Mouse (Mus musculus) cerebellum, adult 8-10 months (tissue): Measurements from ENCODE around the gene Ccdc32.
"Not testable (repeated sequence)": the region's sequence is repeated elsewhere in the genome, so short reads cannot be mapped to it uniquely, and the experiment has no call there.

Experiments used
- DNase-seq: peaks from one replicate; pipeline ENCODE4 v3.0.0; 2022

The Ccdc32 gene

GRCm38 (mm10) chr2:119028941-119029551 is at the start of gene Ccdc32:
Ccdc32 (minus strand) TSS chr2:119029393.
- DNase-seq = peak; percentile 92

- no peak for DNase-seq
These were observed 43.2 kb upstream of the Ccdc32 start for GRCm38 (mm10) chr2:119072397-119072796.

- no peak for DNase-seq
These were observed 30.9 kb upstream of the Ccdc32 start for GRCm38 (mm10) chr2:119060139-119060538.

GRCm38 (mm10) chr2:119050132-119050650 is 21.0 kb upstream of the Ccdc32 start:
- DNase-seq = no peak

- no peak for DNase-seq
These were observed 18.7 kb upstream of the Ccdc32 start for GRCm38 (mm10) chr2:119047849-119048248.

DNA sequence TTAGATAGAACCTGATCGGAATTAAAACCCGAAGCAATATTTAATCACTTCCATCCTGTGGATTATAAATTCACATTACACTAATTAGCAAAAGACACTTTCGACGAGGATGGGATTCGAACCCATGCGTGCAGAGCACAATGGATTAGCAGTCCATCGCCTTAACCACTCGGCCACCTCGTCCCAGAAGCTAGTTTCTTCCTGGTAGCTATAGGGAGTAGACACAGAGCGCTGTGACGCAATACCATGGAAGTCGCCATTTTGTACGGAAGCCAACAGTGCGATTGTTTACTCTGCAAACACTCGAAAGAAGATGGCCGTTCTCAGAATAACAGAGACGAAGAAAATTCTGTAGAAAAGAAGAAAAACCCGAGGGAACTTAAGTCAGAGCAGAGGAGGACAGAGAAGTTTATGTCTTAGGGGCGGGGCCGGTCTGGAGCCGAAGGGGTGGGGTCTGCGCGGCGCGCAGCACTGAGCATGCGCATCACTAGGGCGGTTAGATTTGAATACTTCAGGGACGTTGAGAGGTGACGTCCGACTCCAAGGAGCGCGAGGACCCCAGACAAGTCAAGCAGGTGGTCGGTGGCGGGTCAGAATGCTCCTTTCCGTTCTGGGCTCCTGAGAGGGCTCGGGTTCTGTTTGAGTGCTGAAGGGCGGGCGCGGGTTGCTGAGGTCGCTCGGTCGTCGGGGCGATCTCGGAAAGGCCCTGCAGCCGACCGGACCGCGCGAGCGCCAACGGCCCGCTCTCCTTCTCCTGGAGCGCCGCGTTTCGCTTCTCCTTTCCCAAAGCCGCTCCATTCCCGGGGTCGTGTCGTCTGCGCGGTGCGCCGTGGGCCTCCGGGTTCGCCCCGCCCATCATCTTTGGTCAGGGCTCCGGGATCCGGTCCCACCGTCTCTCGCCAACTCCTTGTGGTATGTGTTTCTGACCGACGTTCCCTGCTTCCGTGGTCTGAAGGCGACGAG is 17.7 kb upstream of the Ccdc32 start, which contains the start of gene Knl1:
Gene Knl1 (plus strand): TSS at position 471 of the 963 bp plus-strand sequence.
- peak; percentile 98 for DNase-seq

DNA sequence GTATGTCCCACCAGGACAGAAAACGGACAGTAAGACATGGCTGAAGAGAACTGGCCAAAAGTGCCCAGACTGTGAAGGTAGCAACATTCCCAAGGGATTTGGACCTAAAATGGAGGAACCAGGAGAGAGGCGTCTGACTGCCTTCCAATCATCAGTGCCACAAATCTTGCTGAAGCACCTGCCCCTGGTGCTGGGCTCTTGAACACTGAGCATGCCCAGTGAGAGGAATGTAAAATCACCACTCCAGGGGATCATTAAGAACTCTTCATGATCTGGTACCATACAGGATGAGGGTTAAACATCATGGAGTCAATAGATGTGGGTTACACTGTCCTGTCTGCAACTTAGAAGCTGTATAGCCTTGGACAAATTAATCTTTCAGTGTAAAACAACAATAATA is 16.0 kb upstream of the Ccdc32 start:
- DNase-seq = no peak

- DNase-seq = no peak
These were observed 11.7 kb upstream of the Ccdc32 start for GRCm38 (mm10) chr2:119040882-119041281.

DNA sequence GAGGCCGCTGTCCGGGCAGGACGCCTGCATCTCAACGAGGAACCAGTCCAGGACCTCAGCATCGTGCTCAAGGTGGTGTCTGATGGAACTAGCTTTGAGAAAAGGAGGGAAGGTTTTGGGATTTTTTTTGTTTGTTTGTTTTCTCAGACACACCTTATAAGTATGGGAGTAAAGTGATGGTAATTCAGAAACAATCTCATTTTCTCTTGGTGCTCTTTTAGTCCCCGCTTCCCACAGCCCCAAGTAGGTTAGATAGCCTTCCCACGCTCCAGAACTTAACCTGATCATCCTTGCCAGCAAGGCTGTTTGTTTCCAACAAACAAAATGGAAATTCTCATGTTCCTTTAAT is 6.2 kb upstream of the Ccdc32 start:
- no peak for DNase-seq

- DNase-seq = peak; percentile 88
These were observed 5.6 kb upstream of the Ccdc32 start, which contains the start of gene Rpusd2 for GRCm38 (mm10) chr2:119034656-119035396. Rpusd2 (plus strand) TSS chr2:119034790.

DNA sequence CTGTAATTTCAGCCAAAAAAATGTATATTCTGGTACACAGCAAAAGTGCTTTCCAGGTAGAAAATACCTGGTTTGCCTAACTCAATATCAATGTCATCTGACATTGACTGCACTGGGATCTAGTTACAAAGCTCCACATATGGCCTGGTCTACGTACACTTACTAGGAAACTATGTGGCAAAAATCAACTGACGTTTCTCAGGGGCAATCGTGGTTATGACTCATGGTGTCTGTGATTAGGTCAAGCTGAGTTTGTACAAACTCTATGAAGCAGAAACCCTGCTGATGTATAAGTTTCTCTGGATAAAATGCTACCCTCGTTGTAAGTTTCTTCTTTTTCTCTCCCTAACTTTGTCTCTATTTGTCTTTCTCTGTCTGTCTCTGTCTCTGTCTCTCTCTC is 3.0 kb upstream of the Ccdc32 start:
- no peak for DNase-seq

DNA sequence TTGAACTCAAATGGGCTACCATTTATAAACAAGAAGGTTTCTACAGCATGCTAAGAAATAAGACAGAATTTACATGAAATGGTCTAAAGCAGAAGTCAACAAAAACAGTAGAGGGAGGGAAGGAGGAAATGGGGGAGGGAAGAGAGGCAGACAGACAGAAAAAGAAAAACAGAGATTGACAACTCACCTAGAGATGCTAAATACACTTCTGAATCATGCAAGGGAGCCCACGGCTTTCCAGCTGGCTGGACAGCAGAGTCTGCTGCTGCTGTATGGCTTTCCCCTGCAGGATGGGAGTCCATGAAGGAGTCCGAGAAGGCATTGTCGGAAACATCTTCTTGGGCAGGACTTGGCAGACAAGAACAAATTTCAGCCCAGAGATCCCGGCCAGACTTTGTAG is 2.2 kb downstream of the Ccdc32 start:
- no peak for DNase-seq

GRCm38 (mm10) chr2:119025239-119025616 is 4.0 kb downstream of the Ccdc32 start:
- no peak for DNase-seq

GRCm38 (mm10) chr2:119024536-119025238 is 4.5 kb downstream of the Ccdc32 start:
- DNase-seq = no peak

DNA sequence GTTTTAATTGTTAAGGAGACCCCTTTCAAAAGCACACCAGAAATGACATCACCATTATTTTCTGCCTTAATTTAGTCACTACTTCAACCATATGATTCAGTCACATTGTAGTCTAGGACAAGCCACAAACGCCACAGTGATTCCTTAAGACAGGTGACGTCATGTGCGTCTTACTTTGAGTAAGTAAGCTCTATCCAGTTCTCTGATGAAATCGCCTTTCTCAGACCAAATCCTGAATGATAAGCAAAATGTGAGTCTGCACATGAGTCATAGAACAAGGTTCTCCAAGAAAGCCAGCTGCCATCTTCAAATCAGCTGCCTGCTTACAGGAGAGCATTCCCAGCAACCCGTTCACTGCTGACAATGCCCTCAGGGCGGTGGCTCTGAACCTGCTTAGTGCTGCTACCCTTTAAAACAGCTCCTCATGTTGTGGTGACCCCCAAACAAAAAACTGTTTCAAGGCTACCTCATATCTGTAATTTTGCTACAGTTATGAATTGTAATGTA is 6.0 kb downstream of the Ccdc32 start:
- no peak for DNase-seq

DNA sequence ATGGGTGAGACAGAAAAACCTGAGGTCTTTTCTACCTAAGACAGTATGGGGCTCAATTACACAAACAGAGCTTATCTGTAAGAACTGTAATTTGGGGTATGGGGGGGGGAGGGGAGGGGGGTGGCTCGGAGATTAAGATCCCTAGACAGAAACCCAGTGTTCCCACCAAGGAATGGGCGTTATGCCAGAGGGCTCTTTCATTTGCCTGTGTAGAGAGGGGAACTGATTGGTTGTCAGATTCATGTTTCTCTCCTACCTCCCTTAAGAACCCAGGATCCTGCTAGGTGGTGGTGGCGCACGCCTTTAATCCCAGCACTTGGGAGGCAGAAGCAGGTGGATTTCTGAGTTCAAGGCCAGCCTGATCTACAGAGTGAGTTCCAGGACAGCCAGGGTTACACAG is 9.7 kb downstream of the Ccdc32 start:
- no peak for DNase-seq

DNA sequence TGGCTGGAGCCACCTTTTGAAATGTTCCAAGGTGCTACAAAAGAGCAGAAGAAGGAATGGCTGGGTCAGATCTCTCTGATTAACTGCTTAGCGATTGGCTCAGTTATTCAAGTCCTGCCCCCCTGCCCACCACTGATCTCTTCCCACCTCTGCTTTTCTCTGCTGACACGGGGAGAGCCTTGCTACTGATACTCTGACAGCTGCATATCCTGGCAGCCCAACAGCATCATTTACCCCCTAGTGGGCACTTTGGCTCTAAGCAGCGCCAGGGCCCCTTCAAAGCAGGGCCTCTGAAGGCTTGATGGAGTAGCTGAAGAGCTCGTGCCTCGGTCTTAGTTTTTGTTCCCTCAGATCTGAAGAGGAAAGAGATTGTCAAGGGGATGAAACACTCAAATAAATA is 10.1 kb downstream of the Ccdc32 start:
- no peak for DNase-seq

DNA sequence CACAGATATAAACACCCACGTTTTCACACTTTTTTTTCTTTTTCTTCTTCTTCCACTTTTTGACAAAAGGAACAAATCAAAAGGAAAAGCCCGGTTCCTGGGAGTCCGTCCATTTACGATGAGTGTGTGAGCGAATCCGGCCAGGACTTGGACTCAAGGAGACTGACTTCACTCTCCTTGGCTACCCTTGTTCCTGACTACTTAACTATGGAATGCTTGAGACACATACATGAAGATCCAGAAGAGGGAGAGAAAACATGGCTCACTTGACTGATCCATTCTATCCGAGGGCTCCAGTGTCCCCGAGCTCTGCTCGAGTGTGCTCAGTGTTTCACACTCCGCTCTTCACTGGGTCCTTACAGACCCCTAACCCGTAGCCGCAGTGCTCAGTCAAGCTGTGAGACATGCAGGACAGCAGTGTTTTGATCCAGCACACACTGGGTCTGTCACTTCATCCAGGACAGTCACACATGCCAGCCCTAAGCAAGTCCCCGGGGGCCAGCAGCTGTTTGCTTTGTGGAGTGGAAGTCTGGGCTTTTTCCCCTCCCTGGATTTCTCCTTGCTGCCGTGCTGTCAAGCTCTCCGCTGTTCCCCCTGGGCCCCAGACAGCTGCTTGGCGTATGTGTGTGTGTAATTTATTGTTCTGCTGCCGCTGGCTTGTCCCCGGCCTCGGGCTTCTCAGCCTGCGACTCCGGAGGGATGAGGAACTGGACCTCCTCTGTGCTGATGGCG is 10.6 kb downstream of the Ccdc32 start:
- no peak for DNase-seq

DNA sequence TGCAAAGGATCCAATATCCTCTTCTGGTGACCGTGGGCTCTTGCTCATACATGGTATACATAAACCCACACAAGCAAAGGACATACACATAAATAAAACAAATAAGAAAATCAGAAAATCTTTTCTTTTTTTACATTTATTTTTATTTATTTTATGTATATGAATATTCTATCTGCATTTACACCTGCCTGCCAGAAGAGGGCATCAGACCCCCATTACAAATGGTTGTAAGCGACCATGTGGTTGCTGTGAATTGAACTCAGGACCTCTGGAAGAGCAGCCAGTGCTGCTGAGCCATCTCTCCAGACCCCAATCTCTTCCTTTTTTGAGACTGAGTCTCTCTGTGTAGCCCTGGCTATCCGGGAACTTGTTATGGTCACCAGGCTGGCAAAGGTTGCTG is 11.5 kb downstream of the Ccdc32 start:
- no peak for DNase-seq

GRCm38 (mm10) chr2:119016312-119016711 is 12.9 kb downstream of the Ccdc32 start:
- DNase-seq = not testable (repeated sequence)

- DNase-seq = peak; percentile 54
These were observed 13.5 kb downstream of the Ccdc32 start for GRCm38 (mm10) chr2:119015604-119016180.
